Mouse (Mus musculus): ENCODE data around the gene Ccdc141.

DNA sequence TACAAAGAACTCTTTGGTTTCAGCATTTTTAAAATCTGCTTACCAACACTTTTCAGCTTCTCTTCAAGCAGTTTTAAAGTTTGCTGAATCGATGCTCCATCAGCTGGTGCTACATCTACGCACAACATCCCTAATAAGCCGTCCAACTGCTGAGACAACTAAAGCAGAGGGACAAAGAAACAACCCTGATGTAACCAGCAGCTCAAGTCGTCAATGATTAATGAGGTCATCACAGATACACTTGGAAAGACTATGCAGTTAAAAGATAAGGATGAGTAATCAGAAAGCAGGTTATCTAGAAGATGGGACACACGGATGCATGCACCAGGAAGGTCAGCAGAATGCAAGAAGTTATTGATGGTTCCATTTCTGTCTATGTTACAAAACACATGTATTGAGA, 27.8 kb upstream of the Ccdc141 start:
- no peak for TF ChIP-seq CTCF (IDR thresholded peaks at IDR 0.05; ENCODE audit: low read depth, low read length)
- no peak for TF ChIP-seq POLR2A (IDR thresholded peaks at IDR 0.05; ENCODE audit: borderline replicate concordance, low read depth, low read length)
